Mouse (Mus musculus) spleen, embryonic (tissue): ENCODE results near the gene Desi1.

Experiments used
- CTCF ChIA-PET: fragments of 350-600 bp; sonication (Branson Sonifier 250); formaldehyde crosslinking; loops from one replicate; lab custom pipeline; 2022; lab: Charles Lee

The Desi1 gene

DNA sequence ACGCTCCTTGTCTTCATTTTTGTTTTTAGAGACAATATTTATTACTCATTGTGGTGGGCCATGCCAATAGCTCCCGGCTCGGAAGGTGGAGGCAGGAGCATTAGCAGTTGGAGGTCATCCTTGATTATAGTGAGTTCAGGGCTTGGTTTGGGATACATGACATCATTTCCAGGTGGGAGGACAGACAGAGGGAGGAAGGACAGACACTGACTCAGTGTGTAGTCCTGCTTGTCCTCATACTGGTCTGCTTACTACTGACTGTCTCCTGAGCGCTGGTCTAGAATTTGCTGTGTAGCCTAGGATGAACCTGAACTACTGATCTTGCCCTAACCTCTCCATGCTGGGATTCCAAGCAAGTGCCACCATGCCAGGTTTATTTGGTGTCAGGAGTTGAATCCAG, at the start of gene Desi1:
Gene Desi1 (minus strand): TSS at position 101 of the 400 bp plus-strand sequence.
- CTCF ChIA-PET, result no interaction called here

- CTCF ChIA-PET, result no interaction called here
Measured at GRCm38 (mm10) chr15:82081161-82081560, 47.5 kb upstream of the Desi1 start.

DNA sequence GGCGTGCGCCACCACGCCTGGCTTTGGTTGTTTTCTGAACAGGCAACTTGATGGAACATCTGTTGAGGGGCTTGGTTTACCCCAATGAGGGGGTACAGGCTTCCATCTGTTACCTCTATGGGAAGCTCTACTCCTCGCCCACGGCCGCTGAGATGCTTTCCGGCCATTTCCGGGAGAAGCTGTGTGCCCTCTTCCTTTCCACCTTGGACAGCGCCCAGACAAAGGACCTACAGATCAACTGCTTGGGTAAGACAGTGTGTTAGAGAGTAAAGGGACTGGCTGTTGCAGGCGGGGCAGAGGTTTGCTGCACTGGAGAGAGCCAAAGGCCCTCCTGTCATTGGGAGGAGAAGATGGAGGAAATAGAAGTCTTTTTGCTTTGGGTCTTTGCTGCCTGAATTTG, 46.2 kb upstream of the Desi1 start:
- CTCF ChIA-PET, result interaction anchor here (0.8 kb wide), 1 partner anchor 109 kb away, joined by 5 read pairs; no protein-coding TSS in a partner anchor

DNA sequence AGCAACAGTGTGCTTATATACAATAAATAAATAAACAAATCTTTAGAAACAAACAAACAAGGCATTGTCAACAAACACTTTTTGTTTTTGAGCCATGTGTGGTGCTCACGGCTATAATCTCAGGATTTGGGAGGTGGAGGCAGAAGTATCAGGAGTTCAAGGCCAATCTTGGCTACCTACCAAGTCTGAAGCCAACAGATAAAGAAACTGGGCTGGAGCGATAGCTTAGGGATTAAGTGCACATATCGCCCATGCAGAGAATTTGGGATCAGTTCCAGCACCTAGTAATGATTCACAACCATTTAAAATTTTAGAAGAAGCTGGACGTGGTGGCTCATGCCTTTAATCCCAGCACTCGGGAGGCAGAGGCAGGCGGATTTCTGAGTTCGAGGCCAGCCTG, 39.8 kb upstream of the Desi1 start:
- CTCF ChIA-PET, result no interaction called here

DNA sequence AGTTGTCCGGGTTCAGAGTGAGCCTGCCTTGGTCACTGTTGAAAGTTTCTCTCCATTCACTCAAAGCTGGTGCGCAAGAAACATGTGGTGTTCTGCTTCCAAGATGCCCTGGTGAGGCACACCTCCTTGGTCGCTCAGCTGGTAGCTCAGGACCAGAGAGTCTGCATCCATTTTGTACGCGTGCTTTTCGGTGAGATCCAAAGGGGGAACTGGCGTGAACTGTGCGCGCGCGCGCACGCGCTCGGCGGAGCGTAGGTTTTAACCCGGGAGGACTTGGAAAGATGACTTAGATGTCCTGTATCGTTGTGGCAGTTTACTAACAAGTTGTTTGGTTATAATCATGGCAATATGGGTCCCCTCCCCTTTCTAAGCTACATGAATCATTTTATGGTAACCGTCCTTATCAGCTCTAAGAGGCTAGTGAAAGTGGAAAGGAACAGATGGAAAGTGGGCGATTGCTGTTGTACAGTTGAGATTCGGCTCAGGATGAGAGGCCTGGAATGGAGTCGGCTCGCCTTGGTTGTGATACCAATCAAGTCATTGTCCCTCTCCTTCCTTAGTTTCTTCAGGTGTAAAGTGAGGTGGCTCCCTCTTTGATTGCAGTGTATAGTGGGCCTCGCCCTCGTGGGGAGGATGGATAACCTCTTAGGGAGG, 38.3 kb upstream of the Desi1 start:
- CTCF ChIA-PET, result no interaction called here

DNA sequence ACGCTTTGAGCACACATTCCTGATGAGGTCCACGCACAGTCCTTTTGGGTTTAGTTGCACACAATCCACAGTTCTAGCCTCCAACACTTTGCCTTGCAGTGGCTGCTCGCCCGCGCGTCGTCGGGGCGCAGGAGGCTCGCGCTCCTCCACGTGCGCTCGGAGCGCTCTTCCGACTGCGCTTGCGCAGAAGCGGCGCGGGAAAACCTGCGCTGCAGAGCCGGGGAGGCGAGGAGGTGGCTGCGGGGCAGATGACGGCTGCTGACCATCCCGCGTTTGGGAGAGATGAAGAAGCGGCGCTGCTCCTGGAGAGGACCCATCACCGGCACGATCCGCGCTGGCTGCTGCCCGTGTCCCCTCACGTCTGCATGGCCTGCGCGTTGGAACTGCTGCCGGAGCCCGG, 36.2 kb upstream of the Desi1 start, which contains the start of gene Mei1:
Gene Mei1 (plus strand): TSS at position 99 of the 400 bp plus-strand sequence.
- CTCF ChIA-PET, result no interaction called here

GRCm38 (mm10) chr15:82065511-82065910, 31.8 kb upstream of the Desi1 start:
- CTCF ChIA-PET, result interaction anchor here (0.7 kb wide), 1 partner anchor 171 kb away, joined by 3 read pairs; no protein-coding TSS in a partner anchor

DNA sequence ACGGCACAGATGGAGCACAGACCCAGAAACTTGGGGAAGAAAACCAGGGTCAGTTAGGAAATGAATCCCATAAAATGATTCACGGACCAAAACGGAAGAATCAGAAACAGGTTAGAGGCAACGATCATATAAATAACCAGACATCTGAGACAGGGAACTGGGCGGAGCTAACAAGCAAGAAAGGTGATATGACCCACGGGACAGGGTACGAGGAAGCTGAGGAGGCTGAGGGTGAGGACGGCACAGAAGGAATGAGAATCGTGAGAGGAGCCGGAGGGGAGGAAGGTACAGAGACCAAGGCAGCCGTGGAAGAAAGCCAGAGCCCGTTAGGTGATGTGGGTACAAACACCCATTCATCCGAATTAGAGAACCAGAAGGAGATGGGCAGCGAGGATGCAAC, 30.2 kb upstream of the Desi1 start:
- CTCF ChIA-PET, result no interaction called here

GRCm38 (mm10) chr15:82058719-82059201, 25.1 kb upstream of the Desi1 start, which contains the start of gene 4930407I10Rik:
Gene 4930407I10Rik (plus strand): TSS chr15:82059151.
- CTCF ChIA-PET, result no interaction called here

GRCm38 (mm10) chr15:82052544-82052943, 18.9 kb upstream of the Desi1 start:
- CTCF ChIA-PET, result interaction anchor here (0.6 kb wide), 1 partner anchor 173 kb away, joined by 3 read pairs; no protein-coding TSS in a partner anchor

- CTCF ChIA-PET, result no interaction called here
Measured at GRCm38 (mm10) chr15:82047080-82047883, 13.6 kb upstream of the Desi1 start, which contains the start of gene Snu13. Gene Snu13 (minus strand): TSS chr15:82047598.

- CTCF ChIA-PET, result no interaction called here
Measured at GRCm38 (mm10) chr15:82046246-82046891, 12.7 kb upstream of the Desi1 start.

DNA sequence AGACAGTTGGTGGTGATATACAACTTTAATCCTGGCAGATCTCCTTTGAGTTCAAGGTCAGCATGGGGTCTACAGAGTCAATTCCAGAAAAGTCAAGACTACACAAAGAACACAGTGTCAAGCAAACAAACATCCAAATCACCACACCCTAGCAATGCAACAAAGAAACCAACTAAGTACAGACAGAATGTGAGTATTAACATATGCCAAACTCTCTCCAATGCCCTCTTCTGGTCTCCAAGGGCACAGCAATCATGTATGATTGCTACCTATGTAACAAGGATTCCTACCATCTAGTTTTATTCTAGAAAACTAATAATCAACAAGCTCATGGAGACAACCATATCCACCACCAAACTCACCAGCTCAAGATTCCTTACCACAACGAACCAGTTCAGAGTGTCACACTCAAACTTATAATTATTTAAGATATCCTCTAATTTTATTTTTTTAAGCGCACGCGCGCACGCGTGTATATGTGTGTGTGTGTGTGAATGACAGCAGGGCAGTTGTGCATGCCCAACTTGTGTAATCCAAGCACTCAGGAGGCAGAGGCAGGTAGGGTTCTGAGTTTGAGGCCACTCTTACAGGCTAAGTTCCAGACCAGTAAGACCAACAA, 10.6 kb upstream of the Desi1 start:
- CTCF ChIA-PET, result interaction anchor here (0.6 kb wide), 1 partner anchor 189 kb away, joined by 7 read pairs; no protein-coding TSS in a partner anchor

DNA sequence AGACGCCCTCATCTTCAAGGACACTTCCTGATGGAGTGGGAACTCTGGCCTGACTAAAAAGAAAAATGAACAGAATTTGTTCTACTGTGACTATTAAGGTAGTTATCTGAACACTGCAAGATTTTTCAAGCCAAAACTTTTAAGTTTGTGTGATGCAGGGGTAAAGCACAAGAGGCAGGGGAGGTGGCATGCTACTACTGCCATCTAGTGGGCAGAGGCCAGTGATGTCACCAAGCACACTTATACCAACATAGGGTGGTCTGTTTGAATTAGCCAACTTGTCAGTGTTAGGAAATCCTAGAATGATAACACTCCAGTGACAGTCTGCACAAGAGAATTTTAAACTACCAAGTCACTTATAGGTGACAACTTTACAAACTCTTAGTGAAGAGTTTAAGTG, 7.0 kb upstream of the Desi1 start:
- CTCF ChIA-PET, result no interaction called here

DNA sequence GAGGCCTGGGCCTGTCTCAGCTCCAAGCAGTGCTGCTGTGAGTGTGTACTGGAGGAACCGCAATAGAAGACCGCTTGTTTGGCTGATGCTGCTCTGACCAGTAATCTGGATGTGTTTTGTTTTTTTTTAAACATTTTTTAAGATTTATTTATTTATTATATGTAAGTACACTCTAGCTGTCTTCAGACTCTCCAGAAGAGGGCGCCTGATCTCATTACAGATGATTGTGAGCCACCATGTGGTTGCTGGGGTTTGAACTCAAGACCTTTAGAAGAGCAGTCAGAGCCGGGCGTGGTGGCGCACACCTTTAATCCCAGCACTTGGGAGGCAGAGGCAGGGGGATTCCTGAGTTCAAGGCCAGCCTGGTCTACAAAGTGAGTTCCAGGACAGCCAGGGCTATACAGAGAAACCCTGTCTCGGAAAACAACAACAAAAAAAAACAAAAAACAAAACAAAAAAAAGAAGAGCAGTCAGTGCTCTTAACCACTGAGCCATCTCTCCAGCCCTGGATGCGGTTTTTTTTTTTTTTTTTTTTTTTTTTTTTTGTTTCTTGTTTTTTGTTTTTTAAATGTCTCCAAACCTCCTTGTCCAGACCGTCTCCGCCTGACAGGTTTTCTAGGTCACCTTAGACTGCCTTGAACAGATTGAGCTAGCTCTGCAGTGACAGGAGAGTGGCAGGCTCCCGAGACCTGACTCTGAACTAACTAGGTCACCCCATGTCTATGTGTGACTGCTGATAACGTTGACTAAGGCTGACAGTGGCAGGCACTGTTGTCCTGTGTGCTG, 2.4 kb upstream of the Desi1 start:
- CTCF ChIA-PET, result no interaction called here

- CTCF ChIA-PET, result interaction anchor here (0.6 kb wide), 2 partner anchors 75 to 386 kb away, joined by 3 to 4 read pairs; no protein-coding TSS in a partner anchor
Measured at GRCm38 (mm10) chr15:82032386-82032785, 1.3 kb downstream of the Desi1 start.

DNA sequence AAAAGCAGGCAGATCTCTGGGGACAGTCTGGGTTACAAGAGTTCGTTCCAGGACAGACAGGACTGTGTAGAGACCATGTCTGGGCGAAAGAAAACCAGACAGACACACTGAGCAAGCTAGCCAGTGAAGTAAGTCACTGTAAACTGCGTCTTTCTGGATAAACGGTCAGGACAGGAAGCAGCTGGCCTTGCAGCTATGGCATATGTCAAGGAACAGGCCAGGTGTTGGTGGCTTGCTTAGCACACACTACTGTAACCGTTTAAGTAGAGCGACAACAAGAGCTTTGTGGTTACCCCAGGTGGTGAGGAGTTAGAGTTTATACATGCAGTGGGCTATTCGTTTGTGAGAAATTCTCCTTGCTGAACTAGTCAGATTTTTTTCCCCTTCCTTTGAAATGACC, 5.9 kb downstream of the Desi1 start:
- CTCF ChIA-PET, result interaction anchor here (0.7 kb wide), 1 partner anchor 1141 kb away, joined by 4 read pairs; no protein-coding TSS in a partner anchor

DNA sequence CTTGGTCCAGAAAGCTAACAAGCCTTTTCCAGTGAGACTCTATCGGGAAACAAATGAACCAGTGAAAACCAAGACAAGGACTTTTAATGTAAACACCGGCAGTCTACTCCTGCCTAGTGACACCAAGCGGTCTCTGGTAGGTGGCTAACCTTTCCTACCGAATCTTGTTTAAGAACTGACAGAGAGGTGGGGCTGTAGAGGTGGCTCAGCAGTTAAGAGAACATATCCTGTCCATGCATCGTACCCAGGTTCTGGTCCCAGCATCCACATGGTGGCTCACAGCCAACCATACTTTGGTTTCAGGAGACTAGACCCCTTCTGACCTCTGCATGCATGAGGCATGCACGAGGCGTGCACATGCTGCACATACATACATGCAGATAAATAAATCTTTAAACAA, 6.4 kb downstream of the Desi1 start:
- CTCF ChIA-PET, result interaction anchor here (0.7 kb wide), 1 partner anchor 1141 kb away, joined by 4 read pairs; no protein-coding TSS in a partner anchor

- CTCF ChIA-PET, result interaction anchor here (0.5 kb wide), 1 partner anchor 63 kb away, joined by 3 read pairs; no protein-coding TSS in a partner anchor
Measured at GRCm38 (mm10) chr15:82023965-82024635, 9.6 kb downstream of the Desi1 start.
